Mouse (Mus musculus) thymus, adult 2 months (tissue): Measurements from ENCODE around the gene Ssr1.

ENCODE experiments used
- CTCF ChIP-seq: fragments of 200-500 bp; IDR thresholded peaks from 2 replicates; pipeline ENCODE4 v1.5.1; 2012; ENCODE audit warnings: mild to moderate bottlenecking, control low read depth, low read length, moderate library complexity, borderline replicate concordance; ENCODE audit not compliant: control insufficient read depth, poor library complexity, insufficient read depth; ENCODE audit errors: extremely low read depth
- POLR2A ChIP-seq: fragments of 200-500 bp; IDR thresholded peaks from 2 replicates; pipeline ENCODE4 v1.6.1; 2012; ENCODE audit warnings: mild to moderate bottlenecking, low read length, control low read depth, moderate library complexity; ENCODE audit not compliant: control insufficient read depth, poor library complexity, insufficient read depth; ENCODE audit errors: extremely low read depth

DNA sequence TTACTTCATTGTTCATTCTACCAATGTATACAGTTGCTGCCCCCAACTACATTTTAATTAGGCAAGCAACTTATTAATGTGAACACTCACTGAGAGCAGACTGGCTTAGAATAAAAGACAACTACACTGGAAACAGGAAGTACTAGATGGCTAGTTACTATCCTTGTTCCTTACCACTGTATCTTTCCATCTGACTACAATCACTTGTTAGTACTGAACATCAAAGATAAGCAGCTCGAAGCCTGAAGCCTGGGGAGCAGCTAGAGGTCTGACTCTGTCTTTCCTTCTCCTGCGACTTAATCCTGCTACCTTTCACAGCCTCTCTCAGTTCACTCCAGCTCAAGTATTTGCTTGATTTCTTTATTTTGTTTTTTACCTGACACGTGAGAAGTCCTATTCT, 24.8 kb upstream of the Ssr1 start:
- TF ChIP-seq CTCF (no peak), POLR2A (no peak)
